Mouse (Mus musculus) cerebellum, adult (tissue): ENCODE results near the gene Eri3.
A peak's percentile ranks its signal among the peaks of the same experiment; 100 is the strongest.

Experiments used
- ATAC-seq: cut with Nextera tagmentation; 2 replicates; pipeline ENCODE4 v1.9.2; 2017; ENCODE audit warnings: mild to moderate bottlenecking, moderate library complexity, mixed read lengths; ENCODE audit not compliant: insufficient number of reproducible peaks, low FRiP score, low TSS enrichment

Gene Eri3

GRCm38 (mm10) chr4:117654703-117655499 is 104.7 kb downstream of the Eri3 start:
- ATAC-seq = no peak

- ATAC-seq = no peak
These were observed 105.3 kb downstream of the Eri3 start for GRCm38 (mm10) chr4:117655500-117655863.

GRCm38 (mm10) chr4:117656961-117657360 is 106.8 kb downstream of the Eri3 start:
- ATAC-seq = no peak

GRCm38 (mm10) chr4:117657646-117658045 is 107.5 kb downstream of the Eri3 start:
- ATAC-seq = no peak

GRCm38 (mm10) chr4:117658582-117659444 is 108.6 kb downstream of the Eri3 start:
- ATAC-seq = no peak

GRCm38 (mm10) chr4:117660001-117660400 is 109.8 kb downstream of the Eri3 start:
- no peak for ATAC-seq

- ATAC-seq = no peak
These were observed 114.4 kb downstream of the Eri3 start for GRCm38 (mm10) chr4:117664411-117665137.

GRCm38 (mm10) chr4:117665531-117665930 is 115.4 kb downstream of the Eri3 start:
- ATAC-seq = peak; percentile 72

- ATAC-seq = no peak
These were observed 115.9 kb downstream of the Eri3 start for GRCm38 (mm10) chr4:117666054-117666453.

- ATAC-seq = no peak
These were observed 119.7 kb downstream of the Eri3 start for GRCm38 (mm10) chr4:117669874-117670273.

GRCm38 (mm10) chr4:117672042-117672441 is 121.9 kb downstream of the Eri3 start:
- ATAC-seq = no peak

- ATAC-seq = no peak
These were observed 123.7 kb downstream of the Eri3 start for GRCm38 (mm10) chr4:117673901-117674300.

GRCm38 (mm10) chr4:117676903-117677302 is 126.7 kb downstream of the Eri3 start:
- ATAC-seq = peak; percentile 67; the same call in 1 of the 2 replicates

GRCm38 (mm10) chr4:117680963-117681362 is 130.8 kb downstream of the Eri3 start:
- ATAC-seq = no peak

- peak; percentile 80 for ATAC-seq
These were observed 131.8 kb downstream of the Eri3 start, which contains the start of gene Dmap1 for GRCm38 (mm10) chr4:117681931-117682461. TSS of gene Dmap1 (minus strand) at chr4:117682273.

- ATAC-seq = no peak
These were observed 132.3 kb downstream of the Eri3 start for GRCm38 (mm10) chr4:117682463-117682862.

- ATAC-seq = no peak
These were observed 133.0 kb downstream of the Eri3 start for GRCm38 (mm10) chr4:117683048-117683768.

GRCm38 (mm10) chr4:117686354-117686753 is 136.2 kb downstream of the Eri3 start:
- no peak for ATAC-seq

GRCm38 (mm10) chr4:117705361-117705760 is 155.2 kb downstream of the Eri3 start:
- no peak for ATAC-seq
